Mouse (Mus musculus) embryonic facial prominence, embryonic 14.5 days (tissue): ENCODE data around the gene Tmem119. TPM values are rescaled to one million over a fixed set of nuclear protein-coding genes. Genes with fewer than 3 reads are reported as not detected.

Experiments
- ATAC-seq: fragments of 200-750 bp; cut with Nextera tagmentation; 2 replicates; pipeline ENCODE4 v1.8.0; 2017; ENCODE audit warnings: low read depth, moderate number of reproducible peaks, moderate TSS enrichment
- DNase-seq: peaks from one replicate; pipeline ENCODE4 v3.0.0-alpha.2; 2015; ENCODE audit warnings: low spot score
- H3K27ac ChIP-seq: fragments of 300-500 bp; sonication (generic); replicated peaks from 2 replicates; pipeline ENCODE4 v1.5.1; 2014; ENCODE audit warnings: low read depth, mild to moderate bottlenecking, low read length, moderate library complexity
- H3K27me3 ChIP-seq: fragments of 300-500 bp; sonication (generic); replicated peaks from 2 replicates; pipeline ENCODE4 v1.6.1; 2014; ENCODE audit warnings: low read length; ENCODE audit not compliant: control insufficient read depth, insufficient read depth
- H3K36me3 ChIP-seq: fragments of 300-500 bp; sonication (generic); 2 replicates; pipeline ENCODE4 v1.6.1; 2014; ENCODE audit warnings: low read length, mixed read lengths; ENCODE audit not compliant: control insufficient read depth, insufficient read depth
- H3K4me1 ChIP-seq: fragments of 300-500 bp; sonication (generic); 2 replicates; pipeline ENCODE4 v1.6.1; 2014; ENCODE audit warnings: antibody characterized with exemption, low read length; ENCODE audit not compliant: control insufficient read depth, insufficient read depth
- H3K4me2 ChIP-seq: fragments of 300-500 bp; sonication (generic); 2 replicates; pipeline ENCODE4 v1.6.1; 2014; ENCODE audit warnings: low read depth, mild to moderate bottlenecking, low read length, moderate library complexity, mixed read lengths
- H3K4me3 ChIP-seq: fragments of 300-500 bp; sonication (generic); 2 replicates; pipeline ENCODE4 v1.5.1; 2014; ENCODE audit warnings: low read depth, mild to moderate bottlenecking, low read length
- H3K9ac ChIP-seq: fragments of 300-500 bp; sonication (generic); 2 replicates; pipeline ENCODE4 v1.6.1; 2014; ENCODE audit warnings: low read depth, mild to moderate bottlenecking, low read length, moderate library complexity, mixed read lengths
- H3K9me3 ChIP-seq: fragments of 300-500 bp; sonication (generic); 2 replicates; pipeline ENCODE4 v1.6.1; 2016; ENCODE audit warnings: low read length; ENCODE audit not compliant: control insufficient read depth
- WGBS: fragments of 180-500 bp; shearing (Covaris S2); extraction: QIAGEN DNeasy Blood & Tissue Kit; methylation state at CpG from one replicate; pipeline ENCODE4 v1.1.7; 2014; 5-methylcytosine and 5-hydroxymethylcytosine counted together
- polyA plus RNA-seq: library from polyadenylated mRNA; unstranded; fragments of >200 nt; fragmentation: Nextera tagmentation; extraction: Ambion mirVana; gene quantifications from 2 replicates; pipeline ENCODE4 v1.2.1, GENCODE M21; 2014

Gene Tmem119
- polyA plus RNA-seq, 1 experiment from 2014 or later = 109 TPM

DNA sequence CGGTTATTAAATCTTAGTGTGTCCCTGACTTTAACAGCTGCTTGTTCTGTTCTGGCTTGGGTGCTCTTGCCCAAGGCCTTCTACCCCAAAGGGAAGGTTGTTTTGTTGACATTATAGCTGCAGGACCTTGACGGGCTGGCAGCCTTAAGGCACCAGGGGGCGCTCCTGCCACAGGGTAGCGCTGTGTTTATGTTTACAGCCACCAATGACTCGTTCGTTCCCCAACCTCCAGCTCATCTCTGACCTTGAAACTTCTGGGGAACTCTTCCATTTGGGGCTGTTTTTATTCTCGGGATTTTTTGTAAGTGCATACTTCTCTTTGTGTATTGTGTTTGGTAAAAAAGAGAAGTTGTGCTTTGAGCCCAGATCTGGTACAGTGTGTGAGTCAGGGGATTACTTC is 26.7 kb downstream of the Tmem119 start:
- Histone ChIP-seq H3K36me3 (peaks cover 36% of the 10 kb centered on the region), H3K4me1 (peaks cover 10% of the 10 kb centered on the region), H3K9ac (peak overlapping the region; percentile 75; the same call in 1 of the 2 replicates), H3K4me3 (peak overlapping the region; percentile 99), H3K27ac (no peak overlapping the region), H3K27me3 (no peaks in the 10 kb centered on the region), H3K4me2 (peak overlapping the region; percentile 97), H3K9me3 (no peaks in the 10 kb centered on the region)
- ATAC-seq (no peak), DNase-seq (peak; percentile 86)
- WGBS = under 1% methylated on average over 7 of the region's 7 CpGs

DNA sequence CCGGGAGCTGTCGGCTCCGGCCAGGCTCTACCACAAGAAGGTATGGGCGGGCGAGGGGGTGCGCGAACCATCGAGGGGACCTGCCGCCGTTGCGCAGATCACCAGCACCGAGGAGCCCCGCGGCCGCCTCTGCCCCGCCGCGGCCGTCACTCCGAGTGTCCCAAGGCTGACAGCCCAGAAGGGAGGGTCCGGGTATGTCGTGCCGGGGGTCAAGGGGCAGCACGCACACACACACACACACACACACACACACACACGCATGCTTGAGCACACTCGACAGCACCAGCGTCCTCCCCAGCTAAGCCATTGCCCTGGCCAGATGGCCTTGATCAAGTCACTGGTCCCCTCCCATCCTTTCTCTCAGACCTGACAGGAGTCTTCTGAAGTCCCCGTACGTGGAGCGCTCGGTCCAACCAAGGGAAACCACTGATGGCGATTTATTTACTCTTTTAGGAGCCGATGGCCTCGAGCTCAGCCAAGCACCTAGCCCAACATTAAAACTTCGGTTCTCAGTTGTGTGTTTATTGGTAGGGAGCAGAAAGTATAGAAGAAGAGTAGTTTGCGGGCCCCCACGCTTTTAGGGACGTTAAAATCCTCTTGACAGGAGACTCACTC is 27.3 kb downstream of the Tmem119 start:
- H3K4me1 ChIP-seq = peaks cover 10% of the 10 kb centered on the region
- H3K4me2 ChIP-seq = peak overlapping the region; percentile 97
- DNase-seq = no peak
- 5% methylated on average over 12 of the region's 38 CpGs for WGBS
- peaks cover 37% of the 10 kb centered on the region for H3K36me3 ChIP-seq
- no peaks in the 10 kb centered on the region for H3K9me3 ChIP-seq
- H3K27me3 ChIP-seq = no peaks in the 10 kb centered on the region
- peak overlapping the region; percentile 75 for H3K9ac ChIP-seq
- peak; percentile 2; the same call in 1 of the 2 replicates for ATAC-seq
- H3K4me3 ChIP-seq = peak overlapping the region; percentile 99
- H3K27ac ChIP-seq = no peak overlapping the region; the same call in 1 of the 2 replicates

GRCm38 (mm10) chr5:113772450-113772895 is 27.8 kb downstream of the Tmem119 start, which contains the start of the genes Sart3 and Iscu:
Gene Sart3, minus strand, starts transcription at chr5:113772510.
Gene Iscu, plus strand, starts transcription at chr5:113772748.
- ATAC-seq (peak; percentile 88), DNase-seq (peak; percentile 97)
- Histone ChIP-seq H3K4me3 (peak within 1 kb of the TSS; percentile 99), H3K27ac (peak within 1 kb of the TSS; percentile 99), H3K27me3 (no peaks in the 10 kb centered on the region), H3K9ac (peak within 1 kb of the TSS; percentile 95), H3K36me3 (peaks cover 42% of the 10 kb centered on the region), H3K4me2 (peak within 1 kb of the TSS; percentile 97), H3K4me1 (peaks cover 10% of the 10 kb centered on the region), H3K9me3 (no peaks in the 10 kb centered on the region)
- 0% methylated on average over 8 of the region's 49 CpGs for WGBS

DNA sequence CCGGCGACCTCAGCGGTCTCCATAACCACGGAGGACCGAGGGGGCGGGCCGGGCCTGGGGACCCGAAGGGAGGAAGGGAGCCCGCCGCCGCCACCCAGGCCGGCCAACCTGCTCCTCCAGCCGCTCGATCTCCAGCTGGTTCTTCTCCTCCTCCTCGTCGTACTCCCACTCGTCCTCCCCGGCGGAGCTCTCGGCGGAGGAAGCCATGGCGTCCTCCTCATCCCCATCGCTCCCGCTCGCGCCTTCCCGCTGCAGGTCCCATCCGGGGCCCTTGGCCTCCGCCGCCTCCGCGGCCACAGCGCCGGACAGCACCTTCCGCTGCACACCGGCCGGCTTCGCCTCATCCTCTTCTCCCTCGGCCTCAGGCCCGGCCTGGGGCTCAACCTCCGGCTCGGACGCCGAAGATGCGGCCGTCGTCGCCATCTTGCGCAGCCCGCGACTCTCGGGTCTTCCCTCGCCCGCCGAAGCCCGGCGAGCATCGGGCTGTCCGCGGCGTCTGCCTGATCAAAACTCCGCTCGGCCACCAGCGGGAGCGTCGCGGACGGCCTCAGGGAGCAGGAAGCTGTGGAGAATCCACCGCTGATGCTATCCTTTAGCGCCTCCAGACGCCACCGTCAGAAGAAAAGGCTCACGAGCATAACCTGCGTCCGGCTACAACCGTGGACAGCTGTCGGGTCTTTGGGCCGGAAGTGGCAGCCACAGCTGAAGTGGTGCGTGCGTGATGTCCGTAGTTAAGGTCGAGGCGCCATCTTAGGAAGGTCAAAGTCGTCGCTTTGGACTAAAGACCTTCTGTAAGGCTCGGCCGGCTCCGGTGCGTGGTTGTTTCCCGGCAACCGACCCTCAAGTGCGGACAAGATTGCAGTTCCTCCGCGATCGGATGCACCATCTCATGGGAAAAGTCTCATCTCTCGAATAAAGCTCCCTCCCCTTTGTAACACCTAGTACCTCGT is 28.8 kb downstream of the Tmem119 start:
- H3K36me3 ChIP-seq = peaks cover 38% of the 10 kb centered on the region
- ATAC-seq = peak; percentile 85
- no peaks in the 10 kb centered on the region for H3K9me3 ChIP-seq
- H3K4me3 ChIP-seq = peak overlapping the region; percentile 99
- H3K4me1 ChIP-seq = peaks cover 10% of the 10 kb centered on the region
- WGBS = under 1% methylated on average over 76 of the region's 97 CpGs
- peak overlapping the region; percentile 97 for H3K4me2 ChIP-seq
- no peaks in the 10 kb centered on the region for H3K27me3 ChIP-seq
- peak; percentile 96 for DNase-seq
- H3K27ac ChIP-seq = peak overlapping the region; percentile 99
- peak overlapping the region; percentile 95 for H3K9ac ChIP-seq

DNA sequence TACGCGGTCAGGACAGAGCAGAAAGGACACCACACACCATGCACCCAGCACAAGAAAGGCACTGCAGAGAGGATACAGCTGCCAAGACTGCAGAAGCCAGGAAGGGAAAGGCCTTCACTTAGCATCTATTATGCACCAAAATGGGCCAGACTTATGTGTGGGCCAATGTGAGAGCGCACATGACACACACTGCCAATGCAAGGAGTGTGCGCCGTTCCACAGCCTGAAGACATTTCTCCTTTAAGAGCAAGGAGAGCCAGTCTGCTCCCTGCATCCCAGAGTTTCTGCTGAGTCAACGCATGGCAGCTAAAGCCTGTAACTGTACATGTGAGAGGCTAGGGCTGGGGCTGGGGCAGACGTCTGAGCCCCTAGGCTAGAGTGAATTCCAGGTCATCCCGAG is 31.5 kb downstream of the Tmem119 start:
- peaks cover 10% of the 10 kb centered on the region for H3K4me1 ChIP-seq
- no peak overlapping the region for H3K4me3 ChIP-seq
- H3K27me3 ChIP-seq = no peaks in the 10 kb centered on the region
- H3K36me3 ChIP-seq = peaks cover 23% of the 10 kb centered on the region
- H3K9ac ChIP-seq = no peak overlapping the region
- ATAC-seq (no peak), DNase-seq (no peak)
- 90% methylated on average over 8 of the region's 8 CpGs for WGBS
- H3K9me3 ChIP-seq = no peaks in the 10 kb centered on the region
- no peak overlapping the region for H3K4me2 ChIP-seq
- no peak overlapping the region for H3K27ac ChIP-seq

DNA sequence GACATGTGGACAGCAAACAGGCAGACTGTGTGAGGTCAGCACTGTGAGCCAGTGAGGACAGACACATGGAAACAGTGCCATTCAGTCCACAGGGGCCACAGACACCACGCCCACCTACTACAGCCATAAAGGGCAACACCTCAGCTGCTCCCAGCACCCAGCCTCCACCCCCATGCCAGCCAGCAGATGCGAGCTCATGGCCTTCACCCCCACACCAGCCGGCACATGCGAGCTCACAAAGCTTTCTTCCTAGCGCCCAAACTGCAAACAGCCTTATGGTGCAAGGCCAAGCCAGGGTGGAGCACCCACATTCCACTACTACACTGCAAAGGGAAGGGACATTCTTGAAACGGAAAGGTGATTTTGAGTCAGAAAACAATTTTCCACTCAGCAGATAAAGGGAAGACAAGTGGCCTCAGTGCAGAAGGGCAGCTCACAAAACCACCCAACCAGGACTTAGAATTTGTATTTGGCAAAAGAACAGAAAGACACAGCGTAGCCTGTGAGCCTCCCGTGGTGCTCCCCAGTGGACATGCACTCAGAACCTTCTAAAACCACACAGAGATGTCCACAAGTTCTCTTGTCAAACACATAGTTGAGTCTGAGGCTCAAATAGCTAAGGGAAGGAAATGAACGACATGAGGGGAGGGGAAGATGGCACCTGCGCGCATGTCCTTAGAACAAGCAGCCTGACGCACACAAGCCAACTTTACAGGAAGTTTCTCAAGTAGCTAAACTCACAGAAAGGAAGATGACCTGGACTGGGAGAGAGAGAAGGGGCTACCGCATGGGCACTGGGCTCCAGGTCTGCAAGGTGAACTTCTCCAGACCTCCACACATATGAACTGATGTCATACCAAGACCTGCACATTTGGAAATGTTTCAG is 34.4 kb downstream of the Tmem119 start:
- Histone ChIP-seq H3K9ac (no peak overlapping the region), H3K4me1 (peaks cover 10% of the 10 kb centered on the region), H3K27me3 (no peaks in the 10 kb centered on the region), H3K27ac (no peak overlapping the region), H3K4me3 (no peak overlapping the region), H3K36me3 (peaks cover 52% of the 10 kb centered on the region), H3K4me2 (no peak overlapping the region), H3K9me3 (no peaks in the 10 kb centered on the region)
- 91% methylated on average over 13 of the region's 13 CpGs for WGBS
- ATAC-seq (no peak), DNase-seq (no peak)

GRCm38 (mm10) chr5:113764426-113764825 is 35.9 kb downstream of the Tmem119 start:
- no peak for ATAC-seq
- H3K27ac ChIP-seq = no peak overlapping the region
- DNase-seq = no peak
- no peaks in the 10 kb centered on the region; the same call in 1 of the 2 replicates for H3K4me1 ChIP-seq
- H3K4me3 ChIP-seq = no peak overlapping the region
- no peak overlapping the region for H3K4me2 ChIP-seq
- peaks cover 66% of the 10 kb centered on the region for H3K36me3 ChIP-seq
- no peaks in the 10 kb centered on the region for H3K9me3 ChIP-seq
- no peak overlapping the region for H3K9ac ChIP-seq
- 82% methylated on average over 7 of the region's 7 CpGs for whole genome bisulfite sequencing
- no peaks in the 10 kb centered on the region for H3K27me3 ChIP-seq

GRCm38 (mm10) chr5:113761585-113761984 is 38.7 kb downstream of the Tmem119 start:
- 91% methylated on average over 2 of the region's 2 CpGs for WGBS
- no peak overlapping the region for H3K4me2 ChIP-seq

More at GRCm38 (mm10) chr5:113761585-113761984, 38.7 kb downstream of the Tmem119 start:
- H3K4me1 ChIP-seq = no peaks in the 10 kb centered on the region
- H3K9me3 ChIP-seq = no peaks in the 10 kb centered on the region
- no peak for DNase-seq
- ATAC-seq = no peak
- H3K27me3 ChIP-seq = no peaks in the 10 kb centered on the region
- no peak overlapping the region for H3K27ac ChIP-seq
- no peak overlapping the region for H3K9ac ChIP-seq
- H3K4me3 ChIP-seq = no peak overlapping the region
- H3K36me3 ChIP-seq = peaks cover 79% of the 10 kb centered on the region
